In the genomic region with DNA sequence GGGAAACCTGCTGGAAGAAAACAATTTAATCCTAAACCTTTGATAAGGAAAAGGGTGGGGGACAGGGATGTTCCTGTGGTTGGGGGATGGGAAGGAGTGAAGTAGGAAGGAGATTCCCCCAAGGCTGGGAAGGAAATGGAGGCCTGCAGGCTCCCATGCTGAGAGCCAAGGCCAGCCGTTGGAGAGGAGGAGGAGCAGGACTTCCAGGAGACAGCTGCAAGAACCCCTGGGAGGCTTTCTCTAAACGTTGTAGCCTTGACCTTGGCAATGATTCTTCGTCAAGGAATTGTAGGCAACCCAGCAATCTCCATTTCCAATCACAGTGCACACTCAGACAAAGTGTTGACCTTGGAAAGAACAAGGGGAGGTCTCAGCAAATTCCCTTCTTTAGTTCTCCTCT, we compare ENCODE assay signal across 18 mouse cellular contexts.
DNase-seq lines count a peak whose midpoint lies in the region; ATAC-seq and TF ChIP-seq lines count a peak whose summit lies in the region.
"Had no signal": no experiment of that assay in that cellular context is flagged by ENCODE, and none has a peak within 500 bp of the region (broad histone marks: within the 10 kb centered on the region; RNA-seq: fewer than 3 reads in every experiment).

No protein-coding gene starts in this region.

- no peak overlapping the region for H3K9ac ChIP-seq in hindbrain, embryonic 16.5 days (ENCODE audit: low read depth, low read length)
- H3K9ac ChIP-seq: forebrain, postnatal 0 days; limb, embryonic 13.5 days; midbrain, embryonic 13.5 days had no signal

- H3K27me3 ChIP-seq in hindbrain, embryonic 16.5 days (replicated peaks; ENCODE audit: control insufficient read depth, insufficient read depth, low read length), result no peaks in the 10 kb centered on the region
- H3K27me3 ChIP-seq: limb, embryonic 13.5 days; midbrain, embryonic 13.5 days had no signal

- no peak for TF ChIP-seq CTCF in gastrocnemius, adult 2 months (IDR thresholded peaks at IDR 0.05)

- peak overlapping the region; percentile 82 for H3K27ac ChIP-seq in gastrocnemius, adult 2 months
- H3K27ac ChIP-seq in hindbrain, embryonic 16.5 days (ENCODE audit: low read depth, low read length), result no peak overlapping the region
- H3K27ac ChIP-seq: limb, embryonic 13.5 days; macrophage; midbrain, embryonic 13.5 days had no signal

- H3K4me1 ChIP-seq in hindbrain, embryonic 16.5 days (ENCODE audit: control insufficient read depth, insufficient read depth, low read depth, low read length), result no peaks in the 10 kb centered on the region
- H3K4me1 ChIP-seq: limb, embryonic 13.5 days; midbrain, embryonic 13.5 days had no signal

- ATAC-seq in hindbrain, embryonic 16.5 days, result no peak
- ATAC-seq: forebrain, postnatal 0 days; midbrain, embryonic 13.5 days had no signal

- no peaks in the 10 kb centered on the region for H3K9me3 ChIP-seq in hindbrain, embryonic 16.5 days (ENCODE audit: control insufficient read depth, low read length)
- H3K9me3 ChIP-seq: midbrain, embryonic 13.5 days had no signal

- WGBS in hindbrain, embryonic 16.5 days, result 55% methylated on average over 3 of the region's 3 CpGs

- peak; percentile 49 for DNase-seq in gastrocnemius, adult 2 months
- DNase-seq in gastrocnemius, postnatal 10 days, result no peak
- DNase-seq in lung, postnatal 36 days, result peak; percentile 25
- no peak for DNase-seq in lung, postnatal 10 days
- peak; percentile 74 for DNase-seq in heart, adult 8-10 months (ENCODE audit: low spot score)
- peak; percentile 48 for DNase-seq in testis, postnatal 10 days (ENCODE audit: low spot score)
- no peak for DNase-seq in layer of hippocampus, adult 9-11 months
- DNase-seq: B cell, adult 2 months; cerebellum, postnatal 14 days; forebrain, postnatal 0 days; thymus, adult 18-20 months had no signal

- no peak overlapping the region for H3K4me2 ChIP-seq in hindbrain, embryonic 16.5 days (ENCODE audit: low read length)
- H3K4me2 ChIP-seq: limb, embryonic 13.5 days; midbrain, embryonic 13.5 days had no signal

- intact Hi-C loops in gastrocnemius, adult 2 months (cut with DNase I), result loop anchor here (10.0 kb wide), 1 partner anchor 125 kb away; no protein-coding TSS in a partner anchor

- H3K36me3 ChIP-seq in hindbrain, embryonic 16.5 days (ENCODE audit: control insufficient read depth, insufficient read depth, low read length), result no peaks in the 10 kb centered on the region
- H3K36me3 ChIP-seq: G1E; limb, embryonic 13.5 days; midbrain, embryonic 13.5 days had no signal

- H3K4me3 ChIP-seq in gastrocnemius, adult 2 months, result no peak overlapping the region
- H3K4me3 ChIP-seq in hindbrain, embryonic 16.5 days (ENCODE audit: low read length), result no peak overlapping the region
- H3K4me3 ChIP-seq: erythroblast, embryonic 14.5 days; limb, embryonic 13.5 days; midbrain, embryonic 13.5 days; myocyte had no signal

Comparison
In these comparisons a context has a peak if more than half of its experiments do, and no peak if none do; other contexts are left out.
1. DNase-seq: peak in gastrocnemius, adult 2 months (single experiment), lung, postnatal 36 days (single experiment), heart, adult 8-10 months (single experiment) and testis, postnatal 10 days (single experiment); none in gastrocnemius, postnatal 10 days (single experiment), lung, postnatal 10 days (single experiment) and layer of hippocampus, adult 9-11 months (single experiment).